Mouse (Mus musculus) midbrain, embryonic 14.5 days (tissue): Measurements from ENCODE around the gene Ppp1r12b. TPM values are rescaled to one million over a fixed set of nuclear protein-coding genes. Genes with fewer than 3 reads are reported as not detected.
A peak's percentile ranks its signal among the peaks of the same experiment; 100 is the strongest.

Experiments used
- ATAC-seq: fragments of 200-750 bp; cut with Nextera tagmentation; 2 replicates; pipeline ENCODE4 v1.8.0; 2017; ENCODE audit warnings: moderate number of reproducible peaks, moderate library complexity; ENCODE audit not compliant: low FRiP score, low TSS enrichment
- DNase-seq: peaks from one replicate; pipeline ENCODE4 v3.0.0-alpha.2; 2015
- H3K27ac ChIP-seq: fragments of 300-500 bp; sonication (generic); replicated peaks from 2 replicates; pipeline ENCODE4 v1.5.1; 2014; ENCODE audit warnings: mild to moderate bottlenecking, low read depth, low read length, moderate library complexity
- H3K27me3 ChIP-seq: fragments of 300-500 bp; sonication (generic); 2 replicates; pipeline ENCODE4 v1.6.1; 2014; ENCODE audit warnings: low read length, control low read depth, mixed read lengths; ENCODE audit not compliant: control insufficient read depth, insufficient read depth
- H3K36me3 ChIP-seq: fragments of 300-500 bp; sonication (generic); 2 replicates; pipeline ENCODE4 v1.6.1; 2014; ENCODE audit warnings: low read length, control low read depth; ENCODE audit not compliant: control insufficient read depth, insufficient read depth
- H3K4me1 ChIP-seq: fragments of 300-500 bp; sonication (generic); 2 replicates; pipeline ENCODE4 v1.6.1; 2014; ENCODE audit warnings: mild to moderate bottlenecking, antibody characterized with exemption, low read length, control low read depth; ENCODE audit not compliant: control insufficient read depth, insufficient read depth
- H3K4me2 ChIP-seq: fragments of 300-500 bp; sonication (generic); 2 replicates; pipeline ENCODE4 v1.6.1; 2014; ENCODE audit warnings: mild to moderate bottlenecking, low read length, moderate library complexity
- H3K4me3 ChIP-seq: fragments of 300-500 bp; sonication (generic); replicated peaks from 2 replicates; pipeline ENCODE4 v1.5.1; 2014; ENCODE audit warnings: low read depth, low read length
- H3K9ac ChIP-seq: fragments of 300-500 bp; sonication (generic); replicated peaks from 2 replicates; pipeline ENCODE4 v1.6.1; 2014; ENCODE audit warnings: mild to moderate bottlenecking, low read length, moderate library complexity
- H3K9me3 ChIP-seq: fragments of 300-500 bp; sonication (generic); 2 replicates; pipeline ENCODE4 v1.6.1; 2016; ENCODE audit warnings: low read length, control low read depth, mixed read lengths; ENCODE audit not compliant: control insufficient read depth
- whole genome bisulfite sequencing: fragments of 180-500 bp; shearing (Covaris S2); extraction: QIAGEN DNeasy Blood & Tissue Kit; methylation state at CpG from one replicate; pipeline ENCODE4 v1.1.7; 2014; 5-methylcytosine and 5-hydroxymethylcytosine counted together
- polyA plus RNA-seq: library from polyadenylated mRNA; unstranded; fragments of >200 nt; fragmentation: Nextera tagmentation; extraction: Ambion mirVana; gene quantifications from 2 replicates; pipeline ENCODE4 v1.2.1, GENCODE M21; 2014

Ppp1r12b gene
- polyA plus RNA-seq, 1 experiment from 2014 or later: 14.5 TPM

- WGBS: 42% methylated on average over 7 of the region's 7 CpGs
- DNase-seq (no peak), ATAC-seq (no peak)
Measured at GRCm38 (mm10) chr1:134764831-134765458, 190.8 kb downstream of the Ppp1r12b start.

GRCm38 (mm10) chr1:134763776-134764438 lies 191.8 kb downstream of the Ppp1r12b start:
- no peaks in the 10 kb centered on the region for H3K4me1 ChIP-seq
- no peak overlapping the region for H3K4me2 ChIP-seq
- DNase-seq: no peak
- H3K9me3 ChIP-seq: no peaks in the 10 kb centered on the region
- H3K27me3 ChIP-seq: no peaks in the 10 kb centered on the region
- H3K36me3 ChIP-seq: peaks cover 13% of the 10 kb centered on the region
- no peak overlapping the region; the same call in 1 of the 2 replicates for H3K27ac ChIP-seq
- no peak overlapping the region for H3K4me3 ChIP-seq
- ATAC-seq: no peak
- WGBS: 88% methylated on average over 11 of the region's 11 CpGs
- H3K9ac ChIP-seq: no peak overlapping the region

More at GRCm38 (mm10) chr1:134764831-134765458, 190.8 kb downstream of the Ppp1r12b start:
- no peak overlapping the region for H3K9ac ChIP-seq
- no peaks in the 10 kb centered on the region for H3K9me3 ChIP-seq
- no peak overlapping the region for H3K4me2 ChIP-seq
- H3K27ac ChIP-seq: peak overlapping the region; percentile 28; the same call in 1 of the 2 replicates
- no peaks in the 10 kb centered on the region for H3K27me3 ChIP-seq
- peaks cover 9% of the 10 kb centered on the region for H3K36me3 ChIP-seq
- H3K4me3 ChIP-seq: no peak overlapping the region
- H3K4me1 ChIP-seq: no peaks in the 10 kb centered on the region

DNA sequence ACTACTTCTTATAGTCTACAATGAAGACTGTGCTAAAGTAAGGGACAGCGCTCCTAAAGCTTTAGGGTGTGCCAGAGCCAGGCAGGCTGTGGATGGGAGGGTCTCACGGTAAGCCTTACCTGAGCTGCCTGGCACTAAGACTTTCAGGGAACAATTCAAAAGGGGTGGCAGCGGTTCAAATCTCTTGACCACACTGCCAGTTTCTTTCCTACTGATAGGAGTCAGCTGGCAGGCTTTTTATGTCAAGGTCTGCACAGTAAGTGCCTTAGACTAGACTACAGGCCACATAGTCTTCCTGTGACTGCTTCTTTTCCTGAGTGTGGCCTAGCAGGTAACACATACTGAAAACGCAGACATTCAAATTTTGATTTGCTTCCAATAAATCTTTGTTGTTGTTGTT lies 192.5 kb downstream of the Ppp1r12b start:
- H3K27me3 ChIP-seq: no peaks in the 10 kb centered on the region
- H3K4me3 ChIP-seq: no peak overlapping the region
- peaks cover 13% of the 10 kb centered on the region; the same call in 1 of the 2 replicates for H3K36me3 ChIP-seq
- DNase-seq: no peak
- WGBS: 93% methylated on average over 4 of the region's 4 CpGs
- H3K9me3 ChIP-seq: no peaks in the 10 kb centered on the region
- H3K9ac ChIP-seq: no peak overlapping the region
- no peak for ATAC-seq
- H3K27ac ChIP-seq: no peak overlapping the region
- H3K4me1 ChIP-seq: no peaks in the 10 kb centered on the region
- H3K4me2 ChIP-seq: no peak overlapping the region

DNA sequence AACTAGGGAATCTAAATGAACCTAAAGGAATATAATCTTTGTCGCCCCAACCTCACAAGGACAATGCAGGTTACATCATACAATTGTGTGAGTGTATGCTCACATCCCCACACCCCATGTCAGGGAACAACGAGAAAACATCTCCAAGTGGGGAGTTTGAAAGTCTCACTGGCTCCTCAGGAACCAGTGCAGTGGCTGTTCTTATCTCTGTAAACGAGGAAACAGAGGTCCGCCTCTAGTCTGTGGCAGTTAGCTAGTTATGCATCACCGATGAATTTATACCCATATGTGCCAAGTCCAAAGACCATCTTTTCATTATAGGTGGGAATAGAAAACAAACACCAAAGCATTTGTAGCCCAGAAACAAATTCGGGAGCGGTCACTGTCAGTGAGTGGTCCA lies 194.2 kb downstream of the Ppp1r12b start:
- no peaks in the 10 kb centered on the region for H3K27me3 ChIP-seq
- no peaks in the 10 kb centered on the region for H3K9me3 ChIP-seq
- H3K27ac ChIP-seq: no peak overlapping the region
- no peak overlapping the region for H3K9ac ChIP-seq
- H3K36me3 ChIP-seq: peaks cover 7% of the 10 kb centered on the region; the same call in 1 of the 2 replicates
- ATAC-seq (no peak), DNase-seq (no peak)
- 91% methylated on average over 7 of the region's 7 CpGs for WGBS
- H3K4me2 ChIP-seq: no peak overlapping the region
- H3K4me3 ChIP-seq: no peak overlapping the region
- H3K4me1 ChIP-seq: peaks cover 5% of the 10 kb centered on the region; the same call in 1 of the 2 replicates

DNA sequence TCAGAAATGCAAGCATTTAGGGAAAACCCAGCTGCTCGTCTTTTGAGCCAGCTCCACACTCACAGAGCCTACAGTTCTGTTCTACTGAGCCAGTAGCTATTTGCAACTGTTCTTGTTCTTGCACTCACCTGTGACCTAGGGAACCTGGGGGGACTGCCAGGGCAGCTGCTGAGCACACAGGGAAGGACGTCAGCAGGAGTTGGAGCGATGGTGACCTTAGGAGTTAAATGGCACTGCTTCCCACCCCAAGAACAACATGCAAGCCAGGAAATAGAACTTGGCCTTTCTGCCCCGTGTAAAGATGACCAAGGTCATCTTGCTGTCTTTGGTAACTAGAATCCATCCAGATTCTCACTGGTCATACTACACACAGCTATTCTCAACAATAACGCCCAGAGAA lies 195.1 kb downstream of the Ppp1r12b start:
- no peaks in the 10 kb centered on the region for H3K27me3 ChIP-seq
- H3K4me1 ChIP-seq: peaks cover 7% of the 10 kb centered on the region; the same call in 1 of the 2 replicates
- ATAC-seq (no peak), DNase-seq (no peak)
- no peak overlapping the region for H3K27ac ChIP-seq
- H3K4me3 ChIP-seq: no peak overlapping the region
- H3K4me2 ChIP-seq: no peak overlapping the region
- WGBS: 83% methylated on average over 5 of the region's 5 CpGs
- peaks cover 7% of the 10 kb centered on the region; the same call in 1 of the 2 replicates for H3K36me3 ChIP-seq
- no peak overlapping the region for H3K9ac ChIP-seq
- H3K9me3 ChIP-seq: no peaks in the 10 kb centered on the region

GRCm38 (mm10) chr1:134759133-134759532 lies 196.6 kb downstream of the Ppp1r12b start:
- ATAC-seq: no peak
- 91% methylated on average over 6 of the region's 6 CpGs for WGBS
- H3K27me3 ChIP-seq: no peaks in the 10 kb centered on the region
- no peak overlapping the region for H3K9ac ChIP-seq
- no peak overlapping the region for H3K4me3 ChIP-seq
- H3K4me2 ChIP-seq: no peak overlapping the region
- DNase-seq: no peak
- H3K27ac ChIP-seq: no peak overlapping the region
- H3K9me3 ChIP-seq: no peaks in the 10 kb centered on the region
- peaks cover 7% of the 10 kb centered on the region; the same call in 1 of the 2 replicates for H3K4me1 ChIP-seq
- H3K36me3 ChIP-seq: peaks cover 7% of the 10 kb centered on the region; the same call in 1 of the 2 replicates

DNA sequence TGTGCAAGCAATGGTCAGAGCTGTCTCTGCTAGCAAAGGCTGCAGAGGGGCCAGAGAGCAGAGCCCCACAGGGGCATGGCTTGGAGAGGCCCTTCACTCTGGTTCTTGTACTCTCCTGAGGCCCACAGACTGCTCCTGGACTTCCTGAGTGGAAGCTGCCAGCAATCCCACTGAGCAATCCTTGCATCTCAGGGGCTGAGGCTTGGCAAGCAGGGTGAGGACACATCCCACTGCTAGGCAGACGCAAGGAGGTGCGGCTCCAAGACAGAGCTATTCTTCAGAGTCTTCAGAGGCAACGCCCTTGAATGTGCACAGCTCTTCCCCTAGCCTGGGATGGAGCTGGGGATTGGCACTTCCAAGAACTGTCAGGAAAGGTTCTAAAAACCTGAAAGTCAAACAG lies 198.5 kb downstream of the Ppp1r12b start:
- no peak overlapping the region for H3K4me3 ChIP-seq
- no peak overlapping the region for H3K27ac ChIP-seq
- no peaks in the 10 kb centered on the region for H3K9me3 ChIP-seq
- no peaks in the 10 kb centered on the region for H3K27me3 ChIP-seq
- H3K4me1 ChIP-seq: peaks cover 7% of the 10 kb centered on the region; the same call in 1 of the 2 replicates
- H3K4me2 ChIP-seq: no peak overlapping the region
- H3K36me3 ChIP-seq: peaks cover 7% of the 10 kb centered on the region; the same call in 1 of the 2 replicates
- no peak overlapping the region for H3K9ac ChIP-seq
- WGBS: 76% methylated on average over 3 of the region's 3 CpGs
- ATAC-seq (no peak), DNase-seq (no peak)

- Histone ChIP-seq H3K27me3 (no peaks in the 10 kb centered on the region), H3K4me2 (no peak overlapping the region), H3K36me3 (peaks cover 7% of the 10 kb centered on the region; the same call in 1 of the 2 replicates), H3K4me3 (no peak overlapping the region), H3K9ac (peak overlapping the region; percentile 39; the same call in 1 of the 2 replicates), H3K4me1 (peaks cover 7% of the 10 kb centered on the region; the same call in 1 of the 2 replicates), H3K27ac (peak overlapping the region; percentile 37; the same call in 1 of the 2 replicates), H3K9me3 (no peaks in the 10 kb centered on the region)
- DNase-seq: no peak
- no peak for ATAC-seq
- 52% methylated on average over 10 of the region's 10 CpGs for WGBS
Measured at GRCm38 (mm10) chr1:134756190-134756873, 199.4 kb downstream of the Ppp1r12b start.
